Mouse (Mus musculus) liver, postnatal 0 days (tissue): ENCODE data around the gene Klf7. TPM values are rescaled to one million over a fixed set of nuclear protein-coding genes. Genes with fewer than 3 reads are reported as not detected.

Experiments
- ATAC-seq: fragments of 200-750 bp; cut with Nextera tagmentation; 2 replicates; pipeline ENCODE4 v1.8.0; 2017; ENCODE audit warnings: mild to moderate bottlenecking, moderate library complexity
- DNase-seq: peaks from one replicate; pipeline ENCODE4 v3.0.0-alpha.2; 2016
- H3K27ac ChIP-seq: fragments of 300-500 bp; sonication (generic); 2 replicates; pipeline ENCODE4 v1.5.1; 2014; ENCODE audit warnings: antibody characterized with exemption, moderate library complexity, mild to moderate bottlenecking, low read depth
- H3K27me3 ChIP-seq: fragments of 300-500 bp; sonication (generic); 2 replicates; pipeline ENCODE4 v1.6.1; 2014; ENCODE audit warnings: low read length, control low read depth, mixed read lengths; ENCODE audit not compliant: insufficient read depth
- H3K36me3 ChIP-seq: fragments of 300-500 bp; sonication (generic); replicated peaks from 2 replicates; pipeline ENCODE4 v1.6.1; 2014; ENCODE audit warnings: mild to moderate bottlenecking, control low read depth, low read length, moderate library complexity, mixed read lengths; ENCODE audit not compliant: insufficient read depth
- H3K4me1 ChIP-seq: fragments of 300-500 bp; sonication (generic); 2 replicates; pipeline ENCODE4 v1.6.1; 2014; ENCODE audit warnings: antibody characterized with exemption, mild to moderate bottlenecking, control low read depth; ENCODE audit not compliant: insufficient read depth
- H3K4me2 ChIP-seq: fragments of 300-500 bp; sonication (generic); 2 replicates; pipeline ENCODE4 v1.6.1; 2014; ENCODE audit warnings: low read depth, mild to moderate bottlenecking, low read length, moderate library complexity, mixed read lengths
- H3K4me3 ChIP-seq: fragments of 300-500 bp; sonication (generic); 2 replicates; pipeline ENCODE4 v1.5.1; 2014; ENCODE audit warnings: low read depth, low read length
- H3K9ac ChIP-seq: fragments of 300-500 bp; sonication (generic); replicated peaks from 2 replicates; pipeline ENCODE4 v1.6.1; 2014; ENCODE audit warnings: mild to moderate bottlenecking, moderate library complexity
- H3K9me3 ChIP-seq: fragments of 300-500 bp; sonication (generic); 2 replicates; pipeline ENCODE4 v1.6.1; 2016; ENCODE audit warnings: mild to moderate bottlenecking, control low read depth, low read length, mixed read lengths
- CTCF ChIP-seq: sonication (generic); IDR thresholded peaks from 2 replicates; pipeline ENCODE4 v1.5.1; 2016; ENCODE audit warnings: antibody characterized with exemption, low read depth
- EP300 ChIP-seq: IDR thresholded peaks from 2 replicates; pipeline ENCODE4 v1.6.1; 2016; ENCODE audit warnings: antibody characterized with exemption, low read depth, mild to moderate bottlenecking
- WGBS: fragments of 180-500 bp; shearing (Covaris S2); extraction: QIAGEN DNeasy Blood & Tissue Kit; methylation state at CpG from one replicate; pipeline ENCODE4 v1.1.7; 2014; ENCODE audit not compliant: insufficient replicate concordance; 5-methylcytosine and 5-hydroxymethylcytosine counted together
- polyA plus RNA-seq: library from polyadenylated mRNA; unstranded; fragments of >200 nt; fragmentation: Nextera tagmentation; extraction: Ambion mirVana; gene quantifications from 2 replicates; pipeline ENCODE4 v1.2.1, GENCODE M21; 2015

Klf7 gene
- polyA plus RNA-seq, 1 experiment from 2014 or later = 4.8 TPM

- WGBS = 59% methylated on average over 4 of the region's 4 CpGs
- Histone ChIP-seq H3K27ac (no peak overlapping the region), H3K9me3 (no peaks in the 10 kb centered on the region), H3K4me1 (peaks cover 15% of the 10 kb centered on the region), H3K4me3 (no peak overlapping the region), H3K36me3 (no peaks in the 10 kb centered on the region), H3K4me2 (no peak overlapping the region), H3K9ac (no peak overlapping the region), H3K27me3 (no peaks in the 10 kb centered on the region)
- DNase-seq (no peak), ATAC-seq (no peak)
- TF ChIP-seq EP300 = no peak
- no peak for TF ChIP-seq CTCF
These were observed 73.5 kb downstream of the Klf7 start for GRCm38 (mm10) chr1:64048567-64048966.

- Histone ChIP-seq H3K4me2 (no peak overlapping the region), H3K36me3 (no peaks in the 10 kb centered on the region), H3K9me3 (no peaks in the 10 kb centered on the region), H3K27ac (no peak overlapping the region), H3K4me3 (no peak overlapping the region), H3K9ac (no peak overlapping the region), H3K27me3 (no peaks in the 10 kb centered on the region), H3K4me1 (peaks cover 10% of the 10 kb centered on the region)
- DNase-seq (no peak), ATAC-seq (no peak)
- TF ChIP-seq EP300 (no peak), CTCF (no peak)
These were observed 75.3 kb downstream of the Klf7 start for GRCm38 (mm10) chr1:64046802-64047156.

- H3K9me3 ChIP-seq = no peaks in the 10 kb centered on the region
- H3K27me3 ChIP-seq = no peaks in the 10 kb centered on the region
- no peak overlapping the region for H3K9ac ChIP-seq
- no peaks in the 10 kb centered on the region for H3K36me3 ChIP-seq
- ATAC-seq (no peak), DNase-seq (no peak)
- H3K4me1 ChIP-seq = peaks cover 7% of the 10 kb centered on the region
- TF ChIP-seq EP300 (no peak), CTCF (no peak)
- no peak overlapping the region for H3K27ac ChIP-seq
- no peak overlapping the region for H3K4me2 ChIP-seq
- no peak overlapping the region for H3K4me3 ChIP-seq
- WGBS = 85% methylated on average over 14 of the region's 14 CpGs
These were observed 75.8 kb downstream of the Klf7 start for GRCm38 (mm10) chr1:64046087-64046801.

- H3K4me3 ChIP-seq = no peak overlapping the region
- H3K27me3 ChIP-seq = no peaks in the 10 kb centered on the region
- DNase-seq (no peak), ATAC-seq (no peak)
- H3K27ac ChIP-seq = no peak overlapping the region
- no peak overlapping the region for H3K9ac ChIP-seq
- no peak for TF ChIP-seq CTCF
- TF ChIP-seq EP300 = no peak
- H3K4me2 ChIP-seq = no peak overlapping the region
- WGBS = 19% methylated on average over 2 of the region's 2 CpGs
- peaks cover 8% of the 10 kb centered on the region for H3K4me1 ChIP-seq
- no peaks in the 10 kb centered on the region for H3K9me3 ChIP-seq
- H3K36me3 ChIP-seq = peaks cover under 1% of the 10 kb centered on the region; the same call in 1 of the 2 replicates
These were observed 77.5 kb downstream of the Klf7 start for GRCm38 (mm10) chr1:64044577-64044976.

DNA sequence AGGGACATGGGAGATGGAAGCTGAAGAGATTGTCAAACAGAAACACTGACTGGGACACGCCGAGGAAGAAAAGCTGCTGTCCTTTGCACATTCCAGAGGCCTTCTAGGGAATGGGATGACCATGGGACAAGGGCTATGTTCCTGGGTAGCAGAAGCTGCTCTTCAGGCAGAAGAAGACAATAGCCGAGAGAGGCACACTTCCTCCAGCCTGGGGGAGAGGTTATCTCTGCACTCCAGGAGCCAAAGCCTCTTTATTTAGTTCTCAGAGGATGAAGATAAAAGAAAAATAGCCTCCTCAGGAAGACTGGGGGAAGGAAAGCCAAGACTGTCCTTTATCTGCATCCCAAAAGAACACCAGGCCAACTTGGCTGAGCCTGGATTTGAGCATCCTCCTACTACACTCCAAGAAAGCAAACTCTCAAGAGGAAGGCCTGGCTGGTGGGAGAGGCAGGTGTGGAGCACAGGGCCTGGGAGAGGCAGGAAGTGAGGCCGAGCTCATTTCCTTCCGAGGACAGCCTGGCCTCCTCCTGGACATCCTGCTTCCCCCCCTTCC, 81.2 kb downstream of the Klf7 start:
- Histone ChIP-seq H3K4me1 (peaks cover 24% of the 10 kb centered on the region), H3K27ac (no peak overlapping the region), H3K4me3 (no peak overlapping the region), H3K36me3 (peaks cover 6% of the 10 kb centered on the region; the same call in 1 of the 2 replicates), H3K9ac (no peak overlapping the region), H3K4me2 (no peak overlapping the region), H3K27me3 (no peaks in the 10 kb centered on the region), H3K9me3 (no peaks in the 10 kb centered on the region)
- WGBS = 46% methylated on average over 5 of the region's 5 CpGs
- no peak; the same call in 1 of the 2 replicates for TF ChIP-seq EP300
- no peak for DNase-seq
- ATAC-seq = peak; percentile 57

- H3K4me3 ChIP-seq = no peak overlapping the region
- H3K9me3 ChIP-seq = no peaks in the 10 kb centered on the region
- WGBS = 79% methylated on average over 10 of the region's 10 CpGs
- no peak overlapping the region for H3K4me2 ChIP-seq
- no peaks in the 10 kb centered on the region for H3K27me3 ChIP-seq
- no peak for DNase-seq
- peaks cover 6% of the 10 kb centered on the region; the same call in 1 of the 2 replicates for H3K36me3 ChIP-seq
- TF ChIP-seq CTCF (no peak), EP300 (no peak)
- no peak for ATAC-seq
- no peak overlapping the region for H3K9ac ChIP-seq
- no peak overlapping the region for H3K27ac ChIP-seq
- H3K4me1 ChIP-seq = peaks cover 29% of the 10 kb centered on the region
These were observed 81.9 kb downstream of the Klf7 start for GRCm38 (mm10) chr1:64040061-64040686.
